Mouse (Mus musculus) kidney, embryonic 15.5 days (tissue): ENCODE measurements around the gene Dntt. TPM values are rescaled to one million over a fixed set of nuclear protein-coding genes. Genes with fewer than 3 reads are reported as not detected.

ENCODE experiments used
- ATAC-seq: fragments of 200-750 bp; cut with Nextera tagmentation; replicated peaks from 2 replicates; pipeline ENCODE4 v1.8.0; 2017; ENCODE audit warnings: moderate TSS enrichment; ENCODE audit not compliant: low FRiP score
- H3K27ac ChIP-seq: fragments of 300-500 bp; sonication (generic); 2 replicates; pipeline ENCODE4 v1.5.1; 2015; ENCODE audit warnings: mild to moderate bottlenecking, inconsistent platforms
- H3K27me3 ChIP-seq: fragments of 300-500 bp; sonication (generic); 2 replicates; pipeline ENCODE4 v1.6.1; 2015; ENCODE audit warnings: inconsistent platforms
- H3K36me3 ChIP-seq: fragments of 300-500 bp; sonication (generic); 2 replicates; pipeline ENCODE4 v1.6.1; 2015; ENCODE audit warnings: inconsistent platforms
- H3K4me1 ChIP-seq: fragments of 300-500 bp; sonication (generic); 2 replicates; pipeline ENCODE4 v1.6.1; 2015; ENCODE audit warnings: inconsistent platforms
- H3K4me2 ChIP-seq: fragments of 300-500 bp; sonication (generic); 2 replicates; pipeline ENCODE4 v1.6.1; 2015; ENCODE audit warnings: moderate library complexity, mild to moderate bottlenecking, inconsistent platforms
- H3K4me3 ChIP-seq: fragments of 300-500 bp; sonication (generic); replicated peaks from 2 replicates; pipeline ENCODE4 v1.5.1; 2015; ENCODE audit warnings: mild to moderate bottlenecking, inconsistent platforms
- H3K9ac ChIP-seq: fragments of 300-500 bp; sonication (generic); 2 replicates; pipeline ENCODE4 v1.6.1; 2015; ENCODE audit warnings: mild to moderate bottlenecking, inconsistent platforms
- H3K9me3 ChIP-seq: fragments of 300-500 bp; sonication (generic); replicated peaks from 2 replicates; pipeline ENCODE4 v1.6.1; 2016; ENCODE audit warnings: inconsistent platforms
- WGBS: fragments of 180-500 bp; shearing (Covaris S2); methylation state at CpG from one replicate; pipeline ENCODE4 v1.1.7; 2015; ENCODE audit warnings: mixed read lengths; 5-methylcytosine and 5-hydroxymethylcytosine counted together
- polyA plus RNA-seq: library from polyadenylated mRNA; unstranded; fragments of >200 nt; fragmentation: Nextera tagmentation; extraction: Ambion mirVana; gene quantifications from 2 replicates; pipeline ENCODE4 v1.2.1, GENCODE M21; 2015

Dntt gene
- polyA plus RNA-seq, 1 experiment from 2014 or later, result 0.27 TPM

GRCm38 (mm10) chr19:40995449-40996401, 33.4 kb upstream of the Dntt start:
- ATAC-seq, result no peak; the same call in 1 of the 2 replicates
- Histone ChIP-seq H3K36me3 (no peaks in the 10 kb centered on the region), H3K27ac (peak overlapping the region; percentile 89), H3K27me3 (0 out of 2 replicates have a peak, but pooled peaks cover 3% of the 10 kb centered on the region), H3K9ac (no peak overlapping the region), H3K9me3 (no peaks in the 10 kb centered on the region), H3K4me3 (no peak overlapping the region), H3K4me1 (peaks cover 43% of the 10 kb centered on the region), H3K4me2 (no peak overlapping the region)
- WGBS, result 30% methylated on average over 21 of the region's 21 CpGs

GRCm38 (mm10) chr19:40996722-40997121, 32.4 kb upstream of the Dntt start:
- WGBS, result 89% methylated on average over 6 of the region's 6 CpGs
- H3K36me3 ChIP-seq, result no peaks in the 10 kb centered on the region
- no peak for ATAC-seq
- no peaks in the 10 kb centered on the region for H3K9me3 ChIP-seq
- H3K4me2 ChIP-seq, result no peak overlapping the region
- H3K9ac ChIP-seq, result no peak overlapping the region
- H3K4me3 ChIP-seq, result no peak overlapping the region
- H3K4me1 ChIP-seq, result peaks cover 43% of the 10 kb centered on the region
- H3K27me3 ChIP-seq, result no peaks in the 10 kb centered on the region
- H3K27ac ChIP-seq, result no peak overlapping the region

GRCm38 (mm10) chr19:40998469-40999170, 30.5 kb upstream of the Dntt start:
- Histone ChIP-seq H3K36me3 (no peaks in the 10 kb centered on the region), H3K27ac (peak overlapping the region; percentile 64)

GRCm38 (mm10) chr19:40999569-40999968, 29.5 kb upstream of the Dntt start:
- Histone ChIP-seq H3K27me3 (no peaks in the 10 kb centered on the region), H3K27ac (no peak overlapping the region), H3K9me3 (no peaks in the 10 kb centered on the region), H3K4me1 (peaks cover 22% of the 10 kb centered on the region), H3K4me2 (no peak overlapping the region), H3K36me3 (no peaks in the 10 kb centered on the region), H3K4me3 (no peak overlapping the region), H3K9ac (no peak overlapping the region)
- 73% methylated on average over 3 of the region's 3 CpGs for WGBS
- ATAC-seq, result no peak

More at GRCm38 (mm10) chr19:40998469-40999170, 30.5 kb upstream of the Dntt start:
- Histone ChIP-seq H3K9ac (no peak overlapping the region), H3K4me2 (no peak overlapping the region), H3K4me1 (peaks cover 29% of the 10 kb centered on the region), H3K9me3 (no peaks in the 10 kb centered on the region), H3K27me3 (no peaks in the 10 kb centered on the region), H3K4me3 (no peak overlapping the region)
- no peak for ATAC-seq
- 43% methylated on average over 5 of the region's 5 CpGs for WGBS

- Histone ChIP-seq H3K9ac (no peak overlapping the region), H3K27ac (no peak overlapping the region), H3K4me1 (peaks cover 5% of the 10 kb centered on the region), H3K9me3 (no peaks in the 10 kb centered on the region), H3K4me3 (no peak overlapping the region), H3K4me2 (no peak overlapping the region), H3K27me3 (no peaks in the 10 kb centered on the region), H3K36me3 (no peaks in the 10 kb centered on the region)
- ATAC-seq, result no peak
- 90% methylated on average over 3 of the region's 3 CpGs for whole genome bisulfite sequencing
Observed at GRCm38 (mm10) chr19:41003694-41004315, 25.3 kb upstream of the Dntt start.

- Histone ChIP-seq H3K27me3 (no peaks in the 10 kb centered on the region), H3K4me3 (no peak overlapping the region), H3K9me3 (no peaks in the 10 kb centered on the region), H3K27ac (peak overlapping the region; percentile 28; the same call in 1 of the 2 replicates), H3K4me1 (peaks cover 5% of the 10 kb centered on the region; the same call in 1 of the 2 replicates), H3K4me2 (no peak overlapping the region), H3K9ac (no peak overlapping the region), H3K36me3 (no peaks in the 10 kb centered on the region)
- 38% methylated on average over 4 of the region's 4 CpGs for WGBS
- no peak for ATAC-seq
Observed at GRCm38 (mm10) chr19:41006621-41007020, 22.5 kb upstream of the Dntt start.

GRCm38 (mm10) chr19:41007326-41007725, 21.7 kb upstream of the Dntt start:
- Histone ChIP-seq H3K36me3 (no peaks in the 10 kb centered on the region), H3K9ac (no peak overlapping the region), H3K4me1 (peaks cover 5% of the 10 kb centered on the region; the same call in 1 of the 2 replicates), H3K4me2 (no peak overlapping the region), H3K4me3 (no peak overlapping the region), H3K27me3 (no peaks in the 10 kb centered on the region), H3K9me3 (no peaks in the 10 kb centered on the region), H3K27ac (peak overlapping the region; percentile 49)
- no peak for ATAC-seq
- 32% methylated on average over 6 of the region's 6 CpGs for WGBS

- WGBS, result 30% methylated on average over 4 of the region's 4 CpGs
- peaks cover 5% of the 10 kb centered on the region; the same call in 1 of the 2 replicates for H3K4me1 ChIP-seq
- no peak for ATAC-seq
- no peak overlapping the region for H3K4me3 ChIP-seq
- H3K36me3 ChIP-seq, result no peaks in the 10 kb centered on the region
- no peaks in the 10 kb centered on the region for H3K9me3 ChIP-seq
- no peak overlapping the region for H3K4me2 ChIP-seq
- H3K27ac ChIP-seq, result peak overlapping the region; percentile 49
- H3K27me3 ChIP-seq, result peaks cover 2% of the 10 kb centered on the region; the same call in 1 of the 2 replicates
- H3K9ac ChIP-seq, result no peak overlapping the region
Observed at GRCm38 (mm10) chr19:41007733-41008132, 21.3 kb upstream of the Dntt start.

- no peak overlapping the region for H3K4me3 ChIP-seq
- H3K36me3 ChIP-seq, result no peaks in the 10 kb centered on the region
- H3K27me3 ChIP-seq, result peaks cover 9% of the 10 kb centered on the region
- ATAC-seq, result no peak
- WGBS, result 93% methylated on average over 5 of the region's 5 CpGs
- H3K9ac ChIP-seq, result no peak overlapping the region
- H3K4me1 ChIP-seq, result peaks cover 9% of the 10 kb centered on the region; the same call in 1 of the 2 replicates
- H3K9me3 ChIP-seq, result no peaks in the 10 kb centered on the region
- H3K27ac ChIP-seq, result no peak overlapping the region
- H3K4me2 ChIP-seq, result no peak overlapping the region
Observed at GRCm38 (mm10) chr19:41008674-41009395, 20.2 kb upstream of the Dntt start.

- Histone ChIP-seq H3K4me1 (peaks cover 11% of the 10 kb centered on the region), H3K9ac (no peak overlapping the region), H3K27me3 (peaks cover 9% of the 10 kb centered on the region), H3K27ac (no peak overlapping the region), H3K4me2 (no peak overlapping the region), H3K36me3 (no peaks in the 10 kb centered on the region), H3K9me3 (no peaks in the 10 kb centered on the region), H3K4me3 (no peak overlapping the region)
- ATAC-seq, result 0 out of 2 replicates have a peak, but pooled peaks have one; percentile 26
- 33% methylated on average over 5 of the region's 5 CpGs for WGBS
Observed at GRCm38 (mm10) chr19:41011676-41012075, 17.4 kb upstream of the Dntt start.

GRCm38 (mm10) chr19:41013591-41013990, 15.5 kb upstream of the Dntt start:
- Histone ChIP-seq H3K4me3 (no peak overlapping the region), H3K27me3 (peaks cover 9% of the 10 kb centered on the region), H3K27ac (0 out of 2 replicates have a peak overlapping the region, but pooled peaks have one; percentile 18), H3K9me3 (no peaks in the 10 kb centered on the region), H3K36me3 (no peaks in the 10 kb centered on the region), H3K4me1 (peaks cover 8% of the 10 kb centered on the region), H3K4me2 (no peak overlapping the region), H3K9ac (no peak overlapping the region)
- 0 out of 2 replicates have a peak, but pooled peaks have one; percentile 22 for ATAC-seq
- WGBS, result 10% methylated on average over 5 of the region's 5 CpGs
